Mouse (Mus musculus) fibroblast of lung, adult 2 months (primary cell): Measurements from ENCODE around the gene Zfp956.
"Not testable (repeated sequence)": the region's sequence is repeated elsewhere in the genome, so short reads cannot be mapped to it uniquely, and the experiment has no call there.

Experiments
- DNase-seq: peaks from one replicate; pipeline ENCODE4 v3.0.0-alpha.2; 2011; ENCODE audit warnings: low read depth

Zfp956 gene

DNA sequence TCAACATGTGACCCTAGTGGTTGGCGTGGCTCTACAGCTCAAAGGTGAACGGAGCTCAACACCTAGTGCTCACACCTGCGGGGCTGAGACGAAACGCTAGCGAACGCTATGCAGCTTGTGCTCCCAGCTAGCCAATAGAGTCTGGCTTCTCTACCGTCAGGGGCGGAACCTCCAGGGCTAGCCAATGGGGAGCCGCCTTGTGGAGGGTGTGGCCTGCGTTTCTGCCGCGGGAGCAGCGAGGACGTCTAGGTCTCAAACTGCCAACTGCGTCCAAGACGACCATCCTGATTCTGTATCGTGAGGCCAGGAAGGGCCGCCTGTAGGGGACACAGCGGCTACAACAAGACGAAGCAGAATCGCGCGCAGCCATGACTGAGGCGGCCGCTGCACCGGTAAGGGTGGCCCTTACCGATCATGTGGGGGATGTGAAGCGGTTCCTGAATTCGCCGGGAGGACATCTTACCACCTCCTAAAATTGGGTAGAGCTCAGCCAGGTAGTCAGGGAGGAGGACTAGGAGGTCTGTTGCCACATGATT, at the start of gene Zfp956:
Zfp956 (plus strand) TSS at position 200 of the 536 bp plus-strand sequence.
- peak; percentile 82 for DNase-seq

DNA sequence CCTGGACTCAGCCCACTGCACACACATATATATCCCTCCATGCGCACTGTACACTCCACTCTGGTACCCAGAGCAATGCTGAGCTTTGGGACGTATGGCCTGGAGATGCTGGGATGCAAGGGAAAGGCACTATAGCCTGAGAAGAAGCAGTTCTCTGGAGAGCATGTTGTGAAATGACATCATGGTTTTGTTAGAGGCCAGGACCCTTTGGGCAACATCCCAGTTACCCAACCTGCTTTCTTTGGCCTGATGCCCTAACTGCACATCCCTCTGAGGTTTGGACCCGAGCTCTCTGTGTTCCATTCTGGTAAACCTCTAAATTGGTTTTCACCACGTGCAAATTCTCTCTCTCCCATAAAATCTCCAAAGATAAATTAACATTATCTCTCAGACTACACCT, 49.6 kb upstream of the Zfp956 start:
- peak; percentile 13 for DNase-seq

DNA sequence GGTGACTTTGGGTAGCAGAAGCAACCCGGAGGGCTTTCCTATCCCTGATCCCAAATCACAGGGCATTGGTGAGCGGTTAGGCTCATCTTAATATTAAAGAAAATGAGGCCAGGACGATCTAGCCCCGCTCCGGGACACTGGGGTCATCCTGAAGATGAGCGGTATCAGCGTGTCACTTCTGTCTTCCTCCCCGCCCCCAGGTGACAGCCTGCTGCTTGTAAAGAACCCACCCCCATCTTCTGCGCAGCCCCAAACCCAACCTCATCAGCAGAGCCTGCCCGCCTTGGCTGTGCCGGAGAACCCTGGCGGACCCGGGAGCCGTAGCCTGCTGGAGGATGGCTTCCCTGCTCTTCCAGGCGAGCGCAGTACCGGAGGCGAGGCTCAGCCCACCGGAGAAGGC, 48.8 kb upstream of the Zfp956 start:
- DNase-seq: no peak

DNA sequence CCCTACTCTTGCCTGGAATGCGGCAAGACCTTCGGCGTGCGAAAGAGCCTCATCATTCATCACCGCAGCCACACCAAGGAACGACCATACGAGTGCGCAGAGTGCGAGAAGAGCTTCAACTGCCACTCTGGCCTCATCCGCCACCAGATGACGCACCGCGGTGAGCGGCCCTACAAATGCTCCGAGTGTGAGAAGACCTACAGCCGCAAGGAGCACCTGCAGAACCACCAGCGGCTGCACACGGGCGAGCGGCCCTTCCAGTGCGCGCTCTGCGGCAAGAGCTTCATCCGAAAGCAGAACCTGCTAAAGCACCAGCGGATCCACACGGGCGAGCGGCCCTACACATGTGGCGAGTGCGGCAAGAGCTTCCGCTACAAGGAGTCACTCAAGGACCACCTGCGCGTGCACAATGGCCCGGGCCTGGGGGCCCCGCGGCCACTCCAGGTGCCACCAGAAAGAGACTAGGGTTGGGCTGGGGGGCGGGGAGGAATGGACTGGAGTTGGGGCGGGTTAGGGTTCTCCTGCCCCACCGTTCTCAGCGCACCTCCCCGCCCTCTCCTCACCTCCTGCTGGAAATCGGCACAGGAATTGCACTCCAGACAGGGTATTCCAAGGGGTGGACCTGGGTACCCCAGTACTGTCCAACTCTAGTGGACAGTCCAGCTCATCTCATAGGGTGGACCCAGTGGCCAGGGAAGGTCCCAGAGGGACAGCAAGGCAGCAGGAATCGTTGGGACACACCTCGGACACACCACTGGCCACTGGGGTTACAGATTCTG, 48.1 kb upstream of the Zfp956 start:
- no peak for DNase-seq

DNA sequence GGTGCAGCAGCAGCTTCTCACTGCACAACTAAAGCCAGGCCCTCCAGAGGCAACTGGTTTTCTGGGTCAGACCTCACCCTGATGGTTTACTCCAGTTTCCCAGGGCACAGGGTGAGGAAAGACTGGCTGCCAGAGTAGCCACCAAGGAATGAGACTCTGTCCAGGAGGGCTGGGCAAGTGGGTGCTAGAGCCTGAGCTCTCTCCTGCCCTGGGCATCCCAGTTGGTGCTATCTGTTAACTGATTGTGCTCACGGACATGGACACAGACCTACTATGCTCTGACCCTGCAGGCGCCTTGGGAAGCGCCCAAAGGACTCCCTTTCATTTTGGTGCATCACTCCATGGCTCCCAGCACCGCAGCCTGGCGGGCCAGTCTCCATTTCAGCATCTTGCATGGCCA, 46.9 kb upstream of the Zfp956 start:
- DNase-seq: no peak

DNA sequence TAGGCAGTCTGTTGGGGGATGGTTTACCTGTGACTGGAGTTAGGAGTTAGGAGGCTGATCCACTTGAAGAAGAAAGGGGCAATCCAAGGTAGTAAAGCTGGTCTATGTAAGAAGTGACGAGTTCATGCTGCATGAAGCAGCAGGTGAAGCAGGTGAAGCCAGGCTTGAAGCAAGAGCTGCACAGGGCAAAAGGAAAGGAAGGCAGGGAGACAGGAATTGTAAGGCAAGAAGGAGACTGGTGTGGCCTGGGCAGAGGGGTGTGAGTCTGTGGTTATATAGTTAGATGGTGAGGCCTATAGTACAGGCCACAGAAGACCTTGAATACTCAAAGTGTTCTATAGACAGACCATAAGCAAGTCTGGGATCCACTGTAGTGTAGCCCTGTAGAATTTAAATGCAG, 44.2 kb upstream of the Zfp956 start:
- no peak for DNase-seq

DNA sequence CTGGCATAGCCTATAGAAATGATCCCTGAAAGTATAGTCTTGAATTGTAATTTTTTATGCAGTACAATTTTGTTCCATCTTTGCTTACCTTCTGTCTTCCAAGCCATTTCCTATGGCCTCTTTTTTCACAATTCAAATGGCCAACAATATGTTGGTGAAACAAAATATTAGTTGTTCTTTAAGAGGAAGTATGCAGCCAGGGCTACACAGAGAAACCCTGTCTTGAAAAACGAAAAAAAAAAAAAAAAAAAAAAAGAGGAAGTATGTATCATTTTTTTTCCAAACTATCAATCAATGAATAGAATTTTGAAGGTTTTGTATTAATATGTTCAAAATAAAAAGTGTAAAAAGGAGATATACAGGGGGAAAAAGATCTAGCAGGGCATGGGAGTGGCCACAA, 41.5 kb upstream of the Zfp956 start:
- no peak for DNase-seq

DNA sequence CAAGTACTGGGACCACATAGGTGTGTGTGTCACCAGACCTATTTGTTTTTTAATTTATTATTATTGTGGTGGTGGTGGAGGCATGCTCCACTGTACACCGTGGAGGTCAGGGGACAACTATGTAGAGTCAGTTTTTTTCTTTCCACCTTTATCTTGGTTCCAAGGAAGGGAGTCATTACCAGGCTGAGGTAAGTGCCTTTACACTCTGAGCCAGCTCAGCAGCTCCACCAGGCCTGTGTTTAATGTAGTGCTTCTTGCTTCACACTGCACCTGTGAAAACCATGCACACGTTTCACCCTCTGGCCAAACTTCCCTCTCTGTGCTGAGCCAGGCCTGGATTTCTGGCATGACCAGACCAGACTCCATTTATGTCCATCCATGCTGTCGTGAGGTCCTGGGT, 40.2 kb upstream of the Zfp956 start:
- no peak for DNase-seq

DNA sequence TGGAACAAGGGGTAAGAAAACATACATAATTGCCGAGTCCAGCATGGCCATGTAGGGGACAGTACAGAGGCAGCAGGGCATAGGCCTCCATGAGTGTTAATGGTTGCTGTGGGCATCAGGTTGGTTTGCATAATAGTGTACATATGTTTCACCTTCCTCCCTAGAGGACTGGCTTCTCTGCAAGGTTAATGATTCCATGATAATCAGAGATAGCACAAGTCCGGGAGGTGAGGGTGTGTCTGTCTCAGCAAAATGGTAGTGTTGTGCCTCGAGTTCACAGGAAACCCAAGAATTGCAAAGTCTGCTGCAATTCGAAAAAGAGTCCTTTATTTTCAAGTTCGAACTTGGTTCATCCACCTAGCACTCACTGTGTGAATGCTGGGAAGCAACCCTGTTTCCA, 36.1 kb upstream of the Zfp956 start:
- DNase-seq: no peak

DNA sequence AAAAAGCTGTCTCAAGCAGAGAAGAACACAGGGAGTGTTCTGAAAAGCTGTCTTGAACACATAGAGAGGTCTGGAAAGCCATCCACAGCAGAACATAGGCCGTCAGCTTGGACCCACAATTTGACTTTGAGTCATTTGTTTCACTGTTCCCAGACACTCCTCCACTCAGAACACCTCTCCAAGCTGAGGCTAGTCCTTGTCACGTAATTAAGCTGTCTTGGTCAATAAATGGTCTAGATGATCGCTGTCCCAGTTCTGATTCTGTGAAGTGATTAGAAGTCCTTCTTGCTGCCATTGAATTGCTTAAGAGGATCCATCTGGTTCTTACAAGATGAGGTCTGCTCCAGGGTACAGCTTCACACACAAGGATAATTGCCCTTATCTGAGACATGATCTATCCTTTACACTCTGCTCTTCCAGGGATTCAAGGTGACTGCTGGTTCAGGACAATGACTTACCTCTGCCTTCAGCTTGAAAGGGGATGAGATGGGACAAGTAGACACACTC, 34.4 kb upstream of the Zfp956 start:
- DNase-seq: no peak

DNA sequence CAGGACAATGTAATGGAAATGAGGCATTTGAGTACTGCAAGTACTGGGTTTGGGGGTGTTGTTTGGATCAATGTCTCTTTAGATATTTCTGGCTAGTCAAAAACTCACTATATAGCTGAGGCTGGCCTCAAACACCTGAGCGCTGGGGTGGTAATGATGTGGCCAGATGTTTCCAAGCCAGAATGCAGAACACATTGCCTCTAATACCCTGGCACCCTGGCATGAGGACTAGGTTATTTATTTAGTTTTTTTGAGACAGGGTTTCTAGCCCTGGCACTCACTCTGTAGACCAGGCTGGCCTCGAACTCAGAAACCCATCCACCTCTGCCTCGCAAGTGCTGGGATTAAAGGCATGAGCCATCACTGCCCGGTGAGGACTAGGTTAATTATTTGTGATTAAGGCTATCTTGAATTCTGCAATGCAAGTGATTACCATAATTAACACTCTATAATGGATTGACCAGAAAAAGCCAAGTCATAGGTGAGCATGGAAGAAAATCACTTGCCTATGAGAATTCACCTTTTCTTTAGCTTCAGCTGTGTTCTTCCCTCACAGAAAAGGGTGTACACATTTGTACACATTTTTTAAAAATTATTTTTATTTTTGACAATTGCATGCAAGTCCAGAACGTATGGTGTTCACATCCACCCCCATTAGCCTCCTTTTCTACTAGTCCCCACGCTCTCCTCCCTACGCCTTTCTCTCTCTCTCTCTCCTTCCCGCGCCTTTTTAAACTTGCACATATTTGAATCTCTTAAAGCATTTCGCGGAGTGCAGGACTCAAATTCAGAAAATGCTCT, 33.3 kb upstream of the Zfp956 start:
- DNase-seq: no peak

DNA sequence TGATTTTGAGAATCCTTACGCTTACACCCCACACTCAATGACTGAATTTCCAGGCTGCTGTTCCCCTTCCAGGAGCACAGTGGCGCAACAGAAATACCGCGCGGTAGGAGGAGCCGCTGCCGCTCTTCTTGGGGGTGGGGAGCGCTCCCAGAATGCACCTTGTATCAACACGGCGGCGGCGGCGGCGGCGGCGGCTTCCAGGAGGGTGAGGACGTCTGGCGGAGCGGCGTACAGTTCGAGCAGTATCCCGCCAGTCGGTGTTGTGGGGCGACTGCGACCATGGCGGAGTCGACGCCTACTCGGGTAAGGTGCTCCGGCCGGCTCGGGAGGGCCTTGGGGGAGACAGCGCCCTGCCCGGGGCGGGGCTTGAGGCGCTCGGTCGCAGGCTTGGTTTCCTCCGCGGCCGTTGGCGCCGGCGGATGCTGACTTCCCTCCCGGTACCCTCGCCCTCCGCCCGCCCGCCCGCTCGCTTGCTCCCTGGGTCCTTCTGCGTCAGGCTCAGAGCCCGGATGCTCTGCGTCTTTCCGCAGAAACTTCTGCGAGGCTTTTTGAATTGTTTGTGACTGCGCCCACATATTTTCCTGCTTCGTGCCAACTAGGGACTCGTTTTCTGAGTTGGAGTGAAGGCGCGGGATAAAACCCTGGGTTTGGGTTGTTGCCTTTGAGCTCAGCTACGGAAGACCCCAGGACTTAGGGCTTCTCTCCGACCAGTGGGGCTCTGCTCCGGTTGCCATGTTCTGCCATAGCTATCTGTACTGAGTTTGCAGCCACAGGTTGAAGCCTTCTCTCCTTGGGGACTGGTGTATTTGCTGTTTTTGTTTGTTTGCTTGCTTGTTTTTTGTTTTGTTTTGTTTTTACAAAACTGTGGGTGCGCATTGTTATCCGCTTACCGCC, 32.5 kb upstream of the Zfp956 start, which contains the start of gene Zfp212:
Zfp212 (plus strand) TSS at position 30 of the 894 bp plus-strand sequence.
- peak; percentile 65 for DNase-seq

DNA sequence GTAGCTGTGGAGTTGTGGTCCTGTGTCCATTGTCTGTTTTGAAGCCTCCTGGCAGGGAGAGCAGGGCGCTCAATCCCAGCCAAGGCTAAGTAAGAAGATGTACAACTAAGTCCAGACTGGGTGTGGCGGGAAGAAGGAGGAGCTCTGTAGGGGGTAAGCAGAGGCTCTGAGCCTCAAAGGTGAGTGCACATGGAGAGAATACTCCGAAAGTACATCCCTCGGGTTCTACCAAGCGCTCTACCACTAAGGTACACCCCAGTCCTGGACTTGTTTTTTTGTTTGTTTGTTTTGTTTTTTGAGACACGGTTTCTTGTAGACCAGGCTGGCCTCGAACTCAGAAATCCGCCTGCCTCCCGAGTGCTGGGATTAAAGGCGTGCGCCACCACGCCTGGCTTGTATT, 10.7 kb upstream of the Zfp956 start:
- DNase-seq: no peak

DNA sequence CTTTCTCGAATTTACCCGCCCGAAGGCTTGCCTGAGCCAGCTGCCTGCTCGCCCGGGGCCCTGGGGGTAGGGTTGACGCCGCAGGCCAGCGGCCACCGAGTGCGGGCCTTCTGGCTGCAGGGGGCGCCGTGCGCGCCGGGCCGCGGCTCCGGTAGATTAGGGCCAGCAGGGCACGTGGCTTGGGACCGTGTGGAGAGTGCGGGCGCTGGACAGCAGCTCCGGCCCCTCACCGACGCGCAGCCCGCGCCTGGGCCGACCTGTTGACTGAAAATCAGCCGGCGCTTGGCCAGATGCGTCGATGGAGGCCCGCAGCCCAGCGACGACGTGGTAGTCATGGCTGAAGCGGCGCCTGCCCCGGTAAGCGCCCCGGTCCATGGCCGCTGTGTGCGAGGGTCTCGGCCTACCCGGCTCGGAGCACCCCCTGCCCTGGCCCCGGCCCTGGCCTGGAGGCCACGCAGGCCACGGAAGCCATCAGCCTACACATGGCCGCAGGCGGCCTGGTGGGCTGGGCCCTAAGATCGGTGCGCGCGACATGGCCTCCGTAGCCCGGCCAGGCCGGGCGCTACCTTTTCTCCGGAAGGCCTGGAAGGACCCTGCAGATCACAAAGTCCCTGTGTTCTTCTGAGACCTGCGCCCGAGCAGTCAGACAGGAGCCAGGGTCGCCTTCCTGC, 10.0 kb upstream of the Zfp956 start:
- DNase-seq: peak; percentile 25

DNA sequence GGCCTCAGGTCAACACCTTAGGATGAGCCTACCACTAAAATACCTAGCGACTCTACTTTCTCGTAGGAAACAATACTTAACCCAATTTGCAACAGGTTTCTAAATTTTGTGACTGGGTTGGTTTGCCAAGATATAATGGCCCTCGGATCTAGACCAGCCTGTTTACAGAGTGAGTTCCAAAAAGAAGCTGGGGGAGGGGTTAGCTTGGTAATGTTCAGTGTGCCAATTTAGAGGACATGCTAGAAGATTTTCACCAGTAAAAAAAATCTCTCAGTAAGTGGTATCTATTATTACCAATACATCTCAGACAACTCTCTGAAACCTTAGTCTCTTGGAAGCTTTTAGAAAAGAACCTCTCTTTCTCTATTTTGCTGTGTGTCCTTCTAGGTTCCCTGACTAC, 9.5 kb upstream of the Zfp956 start:
- no peak for DNase-seq

DNA sequence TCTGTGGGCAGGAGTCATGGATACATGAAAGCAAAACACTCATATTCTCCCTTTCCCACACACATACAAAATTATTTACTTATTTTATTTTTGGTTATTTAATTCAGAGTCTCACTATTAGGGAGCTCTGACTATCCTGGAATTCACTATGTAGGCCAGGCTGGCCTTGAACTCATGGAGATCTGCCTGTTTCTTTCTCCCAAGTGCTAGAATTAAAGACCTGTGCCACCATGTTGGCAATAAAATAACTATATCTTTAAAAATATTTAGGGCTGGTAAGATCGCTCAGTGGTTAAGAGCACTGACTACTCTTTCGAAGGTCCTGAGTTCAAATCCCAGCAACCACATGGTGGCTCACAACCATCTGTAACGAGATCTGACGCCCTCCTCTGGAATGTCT, 5.8 kb upstream of the Zfp956 start:
- DNase-seq: no peak

DNA sequence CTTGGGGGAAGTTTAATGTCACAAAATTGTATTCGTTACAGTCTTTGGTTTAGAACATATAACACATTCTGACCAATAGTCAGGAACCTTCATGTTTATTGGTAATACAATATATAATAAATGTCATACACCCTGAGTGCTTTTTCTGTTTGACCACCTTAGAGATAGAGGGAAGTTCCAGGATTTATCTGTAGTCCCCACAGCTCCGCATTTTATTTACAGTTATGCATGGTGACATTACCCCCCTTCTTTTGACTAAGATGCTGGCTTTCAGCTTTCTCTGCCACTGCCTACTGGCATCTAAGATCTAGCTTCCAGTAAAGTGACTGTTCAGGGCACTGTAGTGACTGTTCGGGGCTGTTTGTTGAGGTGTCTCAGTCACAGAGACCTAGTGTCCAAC, 1.2 kb downstream of the Zfp956 start:
- no peak for DNase-seq

DNA sequence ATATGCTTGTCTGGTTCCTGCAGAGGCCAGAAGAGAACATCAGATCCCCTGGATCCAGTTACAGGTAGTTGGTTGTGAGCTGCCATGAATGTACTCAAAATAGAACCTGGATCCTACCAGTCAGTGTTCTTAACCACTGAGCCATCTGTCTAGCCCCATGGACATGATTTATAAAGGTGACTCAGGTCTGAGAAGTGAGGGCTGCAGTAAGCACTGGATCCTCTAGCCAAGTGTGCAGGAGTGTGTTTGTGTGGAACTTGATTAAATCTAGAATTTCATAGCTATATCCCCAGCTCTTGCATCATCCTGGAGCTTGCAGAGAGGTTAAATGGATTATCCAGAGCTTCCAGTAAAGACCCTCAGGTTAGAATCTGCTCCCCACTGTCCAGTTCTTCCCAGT, 4.6 kb downstream of the Zfp956 start:
- no peak for DNase-seq

DNA sequence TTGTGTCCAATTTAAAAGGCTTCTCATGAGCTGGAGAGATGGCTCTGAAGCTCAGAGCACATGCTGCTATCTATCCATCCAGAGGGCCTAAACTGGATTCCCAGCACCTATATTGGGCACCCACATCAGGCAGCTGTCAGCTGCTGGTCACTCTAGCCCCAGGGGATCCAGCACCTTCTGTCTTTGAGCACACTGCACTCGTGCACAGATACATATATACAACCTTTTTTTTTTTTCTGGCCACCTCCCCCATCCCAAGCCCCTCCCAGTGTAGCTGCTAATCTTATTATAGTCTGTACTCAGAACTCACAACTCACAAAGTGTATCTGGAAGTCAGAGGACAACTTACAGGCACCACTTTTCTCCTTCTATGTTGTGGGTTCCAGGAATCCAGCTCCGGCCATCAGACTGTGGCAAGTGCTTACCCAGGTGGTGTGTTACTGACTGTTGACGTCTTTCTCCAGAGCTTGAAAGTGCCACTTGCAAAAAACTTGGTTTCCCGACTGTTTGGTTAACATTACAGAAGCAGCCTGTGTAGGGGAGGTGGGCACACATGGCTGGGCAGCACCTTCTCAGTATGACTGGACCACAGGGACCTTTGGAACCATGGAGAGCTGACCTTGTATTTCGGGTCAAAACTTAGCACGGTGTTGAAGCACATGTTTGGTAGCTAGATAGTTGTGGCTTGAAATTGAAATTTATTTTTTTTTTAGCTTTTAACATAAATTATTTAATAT, 7.7 kb downstream of the Zfp956 start:
- DNase-seq: no peak

DNA sequence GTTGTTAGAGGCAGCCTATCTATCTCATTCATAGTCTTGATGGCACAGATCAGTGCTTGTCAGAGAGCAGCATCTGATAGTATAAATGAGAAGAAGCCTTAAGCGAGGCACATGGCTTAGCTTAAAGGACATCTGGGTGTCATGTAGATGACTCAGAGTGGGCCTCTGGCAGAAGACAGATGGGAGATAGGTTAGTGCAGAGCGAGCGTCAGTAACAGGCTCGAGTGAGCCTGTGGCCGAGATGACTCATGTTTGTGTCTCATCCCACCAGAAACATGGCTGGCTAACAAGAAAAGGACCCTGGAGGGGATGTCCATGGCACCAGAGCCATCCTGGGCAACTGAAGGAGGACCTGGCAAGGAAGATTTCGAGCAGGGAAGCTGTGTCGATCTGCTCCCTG, 9.9 kb downstream of the Zfp956 start:
- DNase-seq: no peak

DNA sequence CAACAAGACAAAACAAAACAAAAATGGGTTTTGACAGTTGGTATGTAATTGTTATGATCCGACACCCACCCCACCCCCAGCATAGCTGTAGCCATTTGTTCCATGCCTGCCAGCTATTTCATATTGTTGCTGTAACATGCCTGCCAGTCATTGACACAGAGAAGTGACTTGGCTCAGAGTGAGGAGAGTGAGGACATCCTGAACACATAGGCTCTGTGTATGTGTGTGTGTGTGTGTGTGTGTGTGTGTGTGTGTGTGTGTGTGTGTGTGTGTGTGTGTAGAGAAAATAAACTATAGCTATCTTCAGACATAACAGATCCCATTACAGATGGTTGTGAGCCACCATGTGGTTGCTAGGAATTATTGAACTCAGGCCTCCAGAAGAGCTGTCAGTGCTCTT, 15.0 kb downstream of the Zfp956 start:
- DNase-seq: not testable (repeated sequence)
